Mouse (Mus musculus) T-helper 1 cell (primary cell): Measurements from ENCODE around the gene Thy1.

Experiments
- in situ Hi-C: fragments of 300-600 bp; cut with MboI, MseI; formaldehyde crosslinking; loops from one replicate; pipeline ENCODE4 v1.15.1; 2025; ENCODE audit warnings: high pct_unique_total_duplicates

Gene Thy1

GRCm38 (mm10) chr9:44080953-44081352 lies 37.8 kb downstream of the Thy1 start:
- in situ Hi-C loops, result loop anchor here (25.0 kb wide), 3 partner anchors 344 to 1969 kb away; partner anchors contain the start of genes Nectin1 and Sorl1

- in situ Hi-C loops, result loop anchor here (25.0 kb wide), 3 partner anchors 344 to 1969 kb away; partner anchors contain the start of genes Nectin1 and Sorl1
These were observed 38.4 kb downstream of the Thy1 start for GRCm38 (mm10) chr9:44081581-44081980.

- in situ Hi-C loops, result loop anchor here (25.0 kb wide), 3 partner anchors 345 to 1970 kb away; partner anchors contain the start of genes Nectin1 and Sorl1
These were observed 39.1 kb downstream of the Thy1 start for GRCm38 (mm10) chr9:44082266-44082665.

GRCm38 (mm10) chr9:44083392-44084121 lies 40.4 kb downstream of the Thy1 start:
- in situ Hi-C loops, result loop anchor here (25.0 kb wide), 3 partner anchors 346 to 1971 kb away; partner anchors contain the start of genes Nectin1 and Sorl1

- in situ Hi-C loops, result loop anchor here (25.0 kb wide), 3 partner anchors 347 to 1972 kb away; partner anchors contain the start of genes Nectin1 and Sorl1
These were observed 41.1 kb downstream of the Thy1 start for GRCm38 (mm10) chr9:44084236-44084635.

- in situ Hi-C loops, result loop anchor here (25.0 kb wide), 3 partner anchors 347 to 1972 kb away; partner anchors contain the start of genes Nectin1 and Sorl1
These were observed 41.6 kb downstream of the Thy1 start for GRCm38 (mm10) chr9:44084659-44085229.

- in situ Hi-C loops, result loop anchor here (25.0 kb wide), 3 partner anchors 348 to 1973 kb away; partner anchors contain the start of genes Nectin1 and Sorl1
These were observed 42.1 kb downstream of the Thy1 start for GRCm38 (mm10) chr9:44085276-44085675.

GRCm38 (mm10) chr9:44085741-44086665 lies 42.8 kb downstream of the Thy1 start:
- in situ Hi-C loops, result loop anchor here (25.0 kb wide), 3 partner anchors 349 to 1974 kb away; partner anchors contain the start of genes Nectin1 and Sorl1

- in situ Hi-C loops, result loop anchor here (25.0 kb wide), 3 partner anchors 350 to 1975 kb away; partner anchors contain the start of genes Nectin1 and Sorl1
These were observed 43.8 kb downstream of the Thy1 start for GRCm38 (mm10) chr9:44086960-44087359.

GRCm38 (mm10) chr9:44087761-44088455 lies 44.7 kb downstream of the Thy1 start:
- in situ Hi-C loops, result loop anchor here (25.0 kb wide), 3 partner anchors 351 to 1976 kb away; partner anchors contain the start of genes Nectin1 and Sorl1

- in situ Hi-C loops, result loop anchor here (25.0 kb wide), 3 partner anchors 352 to 1977 kb away; partner anchors contain the start of genes Nectin1 and Sorl1
These were observed 45.9 kb downstream of the Thy1 start for GRCm38 (mm10) chr9:44088877-44089608.

- in situ Hi-C loops, result loop anchor here (25.0 kb wide), 3 partner anchors 357 to 1982 kb away; partner anchors contain the start of genes Nectin1 and Sorl1
These were observed 50.7 kb downstream of the Thy1 start for GRCm38 (mm10) chr9:44093612-44094503.

- in situ Hi-C loops, result loop anchor here (25.0 kb wide), 3 partner anchors 357 to 1982 kb away; partner anchors contain the start of genes Nectin1 and Sorl1
These were observed 51.6 kb downstream of the Thy1 start for GRCm38 (mm10) chr9:44094737-44095136.

GRCm38 (mm10) chr9:44095781-44096180 lies 52.6 kb downstream of the Thy1 start:
- in situ Hi-C loops, result loop anchor here (25.0 kb wide), 3 partner anchors 358 to 1983 kb away; partner anchors contain the start of genes Nectin1 and Sorl1

- in situ Hi-C loops, result loop anchor here (25.0 kb wide), 3 partner anchors 359 to 1984 kb away; partner anchors contain the start of genes Nectin1 and Sorl1
These were observed 53.4 kb downstream of the Thy1 start for GRCm38 (mm10) chr9:44096536-44096935.
